Mouse (Mus musculus) neural tube, embryonic 15.5 days (tissue): ENCODE results near the gene Gprc5c. TPM values are rescaled to one million over a fixed set of nuclear protein-coding genes. Genes with fewer than 3 reads are reported as not detected.

Experiments
- polyA plus RNA-seq: library from polyadenylated mRNA; unstranded; fragments of >200 nt; fragmentation: Nextera tagmentation; extraction: Ambion mirVana; gene quantifications from 2 replicates; pipeline ENCODE4 v1.2.1, GENCODE M21; 2015

Gprc5c gene
- polyA plus RNA-seq, 1 experiment from 2014 or later, result 8.8 TPM

Other genes with a start within 250 kb of the Gprc5c start
- 804 and 844 TPM in 2 replicates for gene Rpl38, start 182.6 kb upstream of the Gprc5c start, polyA plus RNA-seq
- 30.0 and 31.0 TPM in 2 replicates for gene Ttyh2, start 175.7 kb upstream of the Gprc5c start, polyA plus RNA-seq
- gene Dnaic2, start 123.7 kb upstream of the Gprc5c start, polyA plus RNA-seq, result 1.7 and 1.9 TPM in 2 replicates
- 0.47 and 1.0 TPM in 2 replicates for gene Kif19a, start 85.8 kb upstream of the Gprc5c start, polyA plus RNA-seq
- gene Btbd17, start 55.2 kb upstream of the Gprc5c start, polyA plus RNA-seq, result 14.8 and 21.3 TPM in 2 replicates
- not detected in 2 replicates for gene Gpr142, start 52.2 kb upstream of the Gprc5c start, polyA plus RNA-seq
- 0.59 and 1.3 TPM in 2 replicates for gene Cd300a, start 38.9 kb downstream of the Gprc5c start, polyA plus RNA-seq
- gene Cd300lb, start 83.2 kb downstream of the Gprc5c start, polyA plus RNA-seq, result 0.05 and 0.28 TPM in 2 replicates
- not detected in 2 replicates for gene Cd300c, start 118.0 kb downstream of the Gprc5c start, polyA plus RNA-seq
- gene Cd300ld, start 138.8 kb downstream of the Gprc5c start, polyA plus RNA-seq, result 0.19 TPM in 1 of 2 replicates, not detected in the other
- gene Cd300c2, start 150.7 kb downstream of the Gprc5c start, polyA plus RNA-seq, result 2.0 and 2.2 TPM in 2 replicates
- gene Cd300ld2, start 165.0 kb downstream of the Gprc5c start, polyA plus RNA-seq, result not detected in 2 replicates
- not detected in 2 replicates for gene Cd300ld4, start 175.9 kb downstream of the Gprc5c start, polyA plus RNA-seq
- gene Cd300ld5, start 186.6 kb downstream of the Gprc5c start, polyA plus RNA-seq, result not detected in 2 replicates
- gene Cd300ld3, start 197.3 kb downstream of the Gprc5c start, polyA plus RNA-seq, result not detected in 2 replicates
- gene Cd300e, start 211.0 kb downstream of the Gprc5c start, polyA plus RNA-seq, result 0.06 TPM in 1 of 2 replicates, not detected in the other
- 0.93 and 4.3 TPM in 2 replicates for gene Rab37, start 240.3 kb downstream of the Gprc5c start, polyA plus RNA-seq